Mouse (Mus musculus) bone marrow, adult 2 months (tissue): ENCODE data around the gene Gna13.

Source experiments
- CTCF ChIP-seq: fragments of 200-500 bp; IDR thresholded peaks from 2 replicates; pipeline ENCODE4 v1.5.1; 2011; ENCODE audit warnings: low read length, control low read depth; ENCODE audit not compliant: control insufficient read depth, insufficient read depth
- POLR2A ChIP-seq: fragments of 200-500 bp; IDR thresholded peaks from 2 replicates; pipeline ENCODE4 v1.6.1; 2011; ENCODE audit warnings: low read depth, mild to moderate bottlenecking, control low read depth, low read length, borderline replicate concordance; ENCODE audit not compliant: control insufficient read depth

DNA sequence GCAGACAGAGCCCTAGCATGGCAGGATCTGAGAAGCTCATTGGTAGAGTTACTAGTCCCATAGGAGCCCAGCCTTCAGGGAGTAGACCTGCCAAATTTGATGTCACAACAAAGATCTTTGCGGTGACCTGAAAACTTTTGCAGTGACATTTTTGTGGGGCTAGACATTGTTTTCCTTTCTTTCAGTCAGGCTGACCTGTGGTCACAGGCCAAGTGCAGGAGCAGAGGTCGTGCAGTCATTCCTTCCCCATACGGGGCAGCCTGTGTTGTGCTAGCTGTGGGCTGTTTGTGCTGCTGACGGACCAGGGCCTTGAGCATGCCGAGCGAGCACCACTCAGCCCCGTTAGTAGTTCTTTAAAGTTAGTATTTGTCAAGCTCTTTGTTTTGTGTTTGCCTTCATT, 29.1 kb downstream of the Gna13 start:
- TF ChIP-seq CTCF (no peak), POLR2A (no peak)
